Mouse (Mus musculus) limb, embryonic 14.5 days (tissue): Measurements from ENCODE around the gene Accs. TPM values are rescaled to one million over a fixed set of nuclear protein-coding genes. Genes with fewer than 3 reads are reported as not detected.
A peak's percentile ranks its signal among the peaks of the same experiment; 100 is the strongest.

Experiments
- ATAC-seq: fragments of 200-750 bp; cut with Nextera tagmentation; 2 replicates; pipeline ENCODE4 v1.8.0; 2017; ENCODE audit warnings: low read depth, moderate number of reproducible peaks, moderate TSS enrichment; ENCODE audit not compliant: low FRiP score
- DNase-seq: peaks from one replicate; pipeline ENCODE4 v3.0.0-alpha.2; 2015; ENCODE audit warnings: low spot score
- H3K27ac ChIP-seq: fragments of 300-500 bp; sonication (generic); replicated peaks from 2 replicates; pipeline ENCODE4 v1.5.1; 2014; ENCODE audit warnings: low read depth, mild to moderate bottlenecking, low read length, moderate library complexity, mixed read lengths
- H3K27me3 ChIP-seq: fragments of 300-500 bp; sonication (generic); 2 replicates; pipeline ENCODE4 v1.6.1; 2014; ENCODE audit warnings: low read length, mixed read lengths; ENCODE audit not compliant: control insufficient read depth, insufficient read depth
- H3K36me3 ChIP-seq: fragments of 300-500 bp; sonication (generic); 2 replicates; pipeline ENCODE4 v1.6.1; 2014; ENCODE audit warnings: mild to moderate bottlenecking, low read length, moderate library complexity, mixed read lengths; ENCODE audit not compliant: control insufficient read depth, insufficient read depth
- H3K4me1 ChIP-seq: fragments of 300-500 bp; sonication (generic); 2 replicates; pipeline ENCODE4 v1.6.1; 2014; ENCODE audit warnings: antibody characterized with exemption, low read length, mixed read lengths; ENCODE audit not compliant: control insufficient read depth, insufficient read depth
- H3K4me2 ChIP-seq: fragments of 300-500 bp; sonication (generic); replicated peaks from 2 replicates; pipeline ENCODE4 v1.6.1; 2014; ENCODE audit warnings: low read depth, mild to moderate bottlenecking, low read length, moderate library complexity; ENCODE audit not compliant: severe bottlenecking
- H3K4me3 ChIP-seq: fragments of 300-500 bp; sonication (generic); replicated peaks from 2 replicates; pipeline ENCODE4 v1.5.1; 2014; ENCODE audit warnings: low read length
- H3K9ac ChIP-seq: fragments of 300-500 bp; sonication (generic); 2 replicates; pipeline ENCODE4 v1.6.1; 2014; ENCODE audit warnings: mild to moderate bottlenecking, low read depth, low read length, moderate library complexity; ENCODE audit not compliant: severe bottlenecking
- H3K9me3 ChIP-seq: fragments of 300-500 bp; sonication (generic); 2 replicates; pipeline ENCODE4 v1.6.1; 2016; ENCODE audit warnings: low read length; ENCODE audit not compliant: control insufficient read depth
- POLR2A ChIP-seq: fragments of 200-500 bp; IDR thresholded peaks from 2 replicates; pipeline ENCODE4 v1.8.0; 2012; ENCODE audit warnings: inconsistent platforms, mild to moderate bottlenecking, moderate library complexity, borderline replicate concordance; ENCODE audit not compliant: insufficient read depth, insufficient read length; ENCODE audit errors: extremely low read depth
- WGBS: fragments of 180-500 bp; shearing (Covaris S2); extraction: QIAGEN DNeasy Blood & Tissue Kit; methylation state at CpG from one replicate; pipeline ENCODE4 v1.1.7; 2014; 5-methylcytosine and 5-hydroxymethylcytosine counted together
- polyA plus RNA-seq, 2 experiments: library from polyadenylated mRNA; depleted of rRNA in 1 of 2; stranded (reverse) in 1 of 2; unstranded in 1 of 2; fragments of >200 nt; fragmentation: Nextera tagmentation in 1 of 2; extraction: Ambion mirVana in 1 of 2; gene quantifications; 2 replicates each; pipeline versions ENCODE4 v1.2.1 to v1.2.3; 2012 to 2014

The Accs gene
- polyA plus RNA-seq, 2 experiments: 8.3 to 28.6 TPM

DNA sequence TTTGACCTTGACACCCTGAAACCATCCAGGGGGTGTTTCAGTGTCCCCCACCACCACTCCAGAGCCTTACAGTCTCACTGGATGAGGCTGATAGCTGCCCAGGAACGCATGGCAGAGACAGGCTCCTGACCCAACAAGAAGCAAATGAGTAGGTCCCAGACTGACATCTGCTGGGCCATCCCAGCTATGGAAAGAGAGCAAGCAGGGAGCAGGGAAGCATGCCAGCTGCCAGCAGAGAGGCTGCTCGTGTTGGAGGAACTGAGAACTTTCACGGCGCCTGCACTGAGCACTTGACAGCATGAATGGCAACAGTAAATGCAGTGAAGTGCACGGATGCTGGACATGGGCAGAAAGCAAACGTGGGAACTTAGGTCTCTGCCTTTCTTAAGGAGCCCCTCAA is 9.6 kb downstream of the Accs start:
- H3K9ac ChIP-seq: no peak overlapping the region
- WGBS: 89% methylated on average over 6 of the region's 6 CpGs
- no peaks in the 10 kb centered on the region for H3K27me3 ChIP-seq
- DNase-seq: no peak
- H3K36me3 ChIP-seq: peaks cover 58% of the 10 kb centered on the region
- no peak overlapping the region for H3K4me2 ChIP-seq
- ATAC-seq: no peak
- no peaks in the 10 kb centered on the region for H3K4me1 ChIP-seq
- no peak overlapping the region for H3K27ac ChIP-seq
- H3K4me3 ChIP-seq: no peak overlapping the region
- TF ChIP-seq POLR2A: no peak
- no peaks in the 10 kb centered on the region for H3K9me3 ChIP-seq

DNA sequence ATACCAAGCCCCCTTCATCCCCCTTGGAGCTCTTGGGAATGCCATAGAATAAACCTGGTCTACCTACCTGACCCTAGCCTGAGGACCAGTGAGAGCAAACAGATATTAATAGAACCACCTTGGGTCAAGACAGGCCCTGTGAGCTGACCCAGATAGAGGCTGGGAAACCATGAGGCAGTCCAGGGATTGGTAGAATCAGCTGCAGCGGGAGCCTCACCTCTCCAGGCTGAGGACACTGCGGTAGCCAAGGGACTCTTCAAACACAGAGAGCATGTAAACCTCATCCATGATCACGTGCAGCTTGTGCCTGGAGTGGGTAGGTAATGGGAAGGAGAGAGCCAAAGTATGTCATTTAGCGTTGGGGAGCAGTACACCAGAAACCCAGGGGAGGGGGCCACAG is 10.8 kb downstream of the Accs start:
- no peaks in the 10 kb centered on the region for H3K4me1 ChIP-seq
- H3K4me2 ChIP-seq: no peak overlapping the region
- TF ChIP-seq POLR2A: no peak
- no peak overlapping the region for H3K27ac ChIP-seq
- no peak overlapping the region for H3K9ac ChIP-seq
- H3K4me3 ChIP-seq: no peak overlapping the region
- H3K9me3 ChIP-seq: no peaks in the 10 kb centered on the region
- ATAC-seq (no peak), DNase-seq (no peak)
- H3K27me3 ChIP-seq: no peaks in the 10 kb centered on the region
- H3K36me3 ChIP-seq: peaks cover 49% of the 10 kb centered on the region
- WGBS: 94% methylated on average over 4 of the region's 4 CpGs

DNA sequence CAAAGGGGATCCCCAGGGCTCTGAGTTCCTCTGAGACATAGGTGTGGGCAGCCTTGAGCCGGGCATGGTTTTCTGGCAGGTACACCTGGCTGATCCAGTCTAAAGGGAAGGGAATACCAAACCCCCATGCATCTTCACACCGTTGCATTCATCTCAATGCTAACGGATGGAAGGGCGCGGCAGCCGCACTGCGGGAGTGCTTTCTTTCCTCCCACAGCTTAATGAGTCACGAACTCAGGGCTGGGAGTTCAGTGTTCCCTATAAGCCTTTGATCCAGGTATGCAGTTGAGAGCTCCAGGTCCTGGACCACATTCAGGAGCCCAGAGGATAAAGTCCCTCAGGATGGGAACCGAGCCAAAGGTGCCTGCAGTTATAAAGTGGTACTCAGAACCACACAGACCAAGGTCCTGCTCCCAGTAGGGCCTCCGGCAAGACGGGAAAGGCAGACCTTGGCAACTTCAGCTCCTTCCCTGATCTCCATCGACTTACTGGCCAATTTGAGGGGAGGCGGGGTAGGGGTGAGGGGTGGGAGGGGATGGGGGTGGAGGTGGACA is 13.4 kb downstream of the Accs start:
- peaks cover 31% of the 10 kb centered on the region for H3K36me3 ChIP-seq
- no peak for TF ChIP-seq POLR2A
- H3K4me1 ChIP-seq: no peaks in the 10 kb centered on the region
- no peak overlapping the region for H3K27ac ChIP-seq
- 71% methylated on average over 13 of the region's 13 CpGs for WGBS
- no peak overlapping the region for H3K4me3 ChIP-seq
- no peak overlapping the region for H3K4me2 ChIP-seq
- H3K27me3 ChIP-seq: no peaks in the 10 kb centered on the region
- DNase-seq (no peak), ATAC-seq (no peak)
- no peaks in the 10 kb centered on the region for H3K9me3 ChIP-seq
- H3K9ac ChIP-seq: no peak overlapping the region

DNA sequence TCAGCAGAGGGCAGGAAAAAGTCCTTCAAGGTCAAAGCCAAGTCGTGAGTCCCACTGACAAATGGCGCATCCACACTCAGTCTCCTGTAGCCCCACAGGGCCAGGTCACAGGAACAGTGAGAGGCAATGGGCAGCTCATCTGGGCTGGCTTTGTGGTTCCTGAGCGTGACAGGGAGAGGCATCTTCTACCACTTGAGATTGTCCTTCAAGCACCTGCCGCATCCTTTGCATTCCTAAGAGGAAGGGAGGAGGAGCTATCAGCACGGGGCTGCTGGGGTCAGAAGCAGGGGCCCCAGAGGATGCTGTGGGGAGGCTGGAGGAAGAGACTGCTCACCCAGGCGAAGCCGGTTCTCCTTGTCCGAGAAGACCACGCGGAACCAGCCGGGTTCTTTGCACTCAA is 14.1 kb downstream of the Accs start:
- no peak overlapping the region for H3K27ac ChIP-seq
- no peak for TF ChIP-seq POLR2A
- no peak for DNase-seq
- 83% methylated on average over 11 of the region's 11 CpGs for WGBS
- no peak for ATAC-seq
- H3K4me1 ChIP-seq: no peaks in the 10 kb centered on the region
- no peak overlapping the region for H3K9ac ChIP-seq
- H3K4me2 ChIP-seq: no peak overlapping the region
- H3K27me3 ChIP-seq: no peaks in the 10 kb centered on the region
- no peak overlapping the region for H3K4me3 ChIP-seq
- peaks cover 24% of the 10 kb centered on the region for H3K36me3 ChIP-seq
- no peaks in the 10 kb centered on the region for H3K9me3 ChIP-seq

DNA sequence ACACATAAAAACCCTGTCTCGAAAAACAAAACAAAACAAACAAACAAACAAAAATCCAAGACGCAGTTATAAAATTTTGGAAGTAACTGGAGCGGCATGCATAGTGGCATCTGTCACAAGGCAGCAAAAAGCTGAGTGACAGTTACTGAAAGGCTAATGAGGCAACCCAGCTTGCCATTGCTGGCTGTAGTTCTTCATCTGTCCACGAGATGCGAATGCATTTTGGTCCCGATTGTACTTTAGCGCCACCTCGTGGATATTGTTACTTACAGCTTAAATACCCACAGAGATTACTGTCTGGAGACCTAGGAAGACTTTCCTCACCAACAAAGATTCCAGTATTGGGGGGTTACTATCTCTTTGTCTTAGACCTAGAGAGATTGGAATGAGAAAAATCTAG is 26.2 kb downstream of the Accs start:
- TF ChIP-seq POLR2A: no peak
- DNase-seq: peak; percentile 92
- no peaks in the 10 kb centered on the region for H3K9me3 ChIP-seq
- no peak overlapping the region for H3K9ac ChIP-seq
- H3K27ac ChIP-seq: no peak overlapping the region
- H3K4me3 ChIP-seq: no peak overlapping the region
- H3K27me3 ChIP-seq: no peaks in the 10 kb centered on the region
- H3K36me3 ChIP-seq: peaks cover 10% of the 10 kb centered on the region; the same call in 1 of the 2 replicates
- peaks cover 7% of the 10 kb centered on the region; the same call in 1 of the 2 replicates for H3K4me1 ChIP-seq
- 25% methylated on average over 8 of the region's 8 CpGs for WGBS
- no peak overlapping the region for H3K4me2 ChIP-seq
- peak; percentile 51; the same call in 1 of the 2 replicates for ATAC-seq
